In genomic region chr16:6095604-6096372, GRCm38 (mm10) we compare ENCODE assay signal across 14 mouse cellular contexts.
A peak's percentile ranks its signal among the peaks of the same experiment; 100 is the strongest.
DNase-seq lines count a peak whose midpoint lies in the region; ATAC-seq lines count a peak whose summit lies in the region.
"Had no signal": no experiment of that assay in that cellular context is flagged by ENCODE, and none has a peak within 500 bp of the region (broad histone marks: within the 10 kb centered on the region; RNA-seq: fewer than 3 reads in every experiment).

No protein-coding gene starts in this region.

- H3K27me3 ChIP-seq in heart, embryonic 11.5 days (ENCODE audit: control insufficient read depth, insufficient read depth, low read length), result no peaks in the 10 kb centered on the region
- H3K27me3 ChIP-seq in midbrain, embryonic 10.5 days (ENCODE audit: low read depth, poor library complexity, severe bottlenecking), result peaks cover 30% of the 10 kb centered on the region
- no peaks in the 10 kb centered on the region for H3K27me3 ChIP-seq in midbrain, embryonic 14.5 days (ENCODE audit: control insufficient read depth, insufficient read depth, low read length)
- peaks cover 3% of the 10 kb centered on the region; the same call in 1 of the 2 replicates for H3K27me3 ChIP-seq in erythroblast, embryonic 14.5 days (ENCODE audit: control insufficient read depth)
- no peaks in the 10 kb centered on the region for H3K27me3 ChIP-seq in stomach, embryonic 15.5 days (replicated peaks)
- H3K27me3 ChIP-seq: limb, embryonic 15.5 days had no signal

- H3K4me2 ChIP-seq in heart, embryonic 11.5 days, result no peak overlapping the region
- H3K4me2 ChIP-seq in midbrain, embryonic 14.5 days (ENCODE audit: low read length), result no peak overlapping the region
- H3K4me2 ChIP-seq in stomach, embryonic 15.5 days, result no peak overlapping the region
- H3K4me2 ChIP-seq: limb, embryonic 15.5 days had no signal

- ATAC-seq in heart, embryonic 11.5 days (replicated peaks; ENCODE audit: insufficient number of reproducible peaks, low FRiP score, low TSS enrichment), result peak; percentile 99
- ATAC-seq in midbrain, embryonic 14.5 days (ENCODE audit: low FRiP score, low TSS enrichment), result no peak
- peak; percentile 98 for ATAC-seq in stomach, embryonic 15.5 days (ENCODE audit: insufficient read depth, low FRiP score, low read depth)
- no peak for ATAC-seq in activated CD4-positive, CD25-positive, alpha-beta regulatory T cell, adult 4 months
- ATAC-seq: CD4-positive, CD25-positive, alpha-beta regulatory T cell, adult 4 months; midbrain, embryonic 16.5 days had no signal

- intact Hi-C loops in heart, postnatal 36 days (cut with DNase I), result no loop called here

- no peaks in the 10 kb centered on the region for H3K4me1 ChIP-seq in heart, embryonic 11.5 days (ENCODE audit: control insufficient read depth, insufficient read depth, low read length)
- peaks cover 21% of the 10 kb centered on the region for H3K4me1 ChIP-seq in midbrain, embryonic 10.5 days
- H3K4me1 ChIP-seq in midbrain, embryonic 14.5 days (ENCODE audit: control insufficient read depth, insufficient read depth, low read length), result peaks cover 9% of the 10 kb centered on the region
- H3K4me1 ChIP-seq in erythroblast, embryonic 14.5 days (ENCODE audit: control insufficient read depth), result peaks cover 81% of the 10 kb centered on the region
- no peaks in the 10 kb centered on the region for H3K4me1 ChIP-seq in stomach, embryonic 15.5 days
- H3K4me1 ChIP-seq: limb, embryonic 15.5 days had no signal

- no peaks in the 10 kb centered on the region for H3K9me3 ChIP-seq in heart, embryonic 11.5 days (replicated peaks; ENCODE audit: control insufficient read depth, low read length)
- no peaks in the 10 kb centered on the region for H3K9me3 ChIP-seq in midbrain, embryonic 10.5 days (replicated peaks)
- no peaks in the 10 kb centered on the region for H3K9me3 ChIP-seq in midbrain, embryonic 14.5 days (ENCODE audit: control insufficient read depth, low read length)
- no peaks in the 10 kb centered on the region for H3K9me3 ChIP-seq in erythroblast, embryonic 14.5 days (ENCODE audit: control insufficient read depth, low read length)
- no peaks in the 10 kb centered on the region for H3K9me3 ChIP-seq in stomach, embryonic 15.5 days
- H3K9me3 ChIP-seq: limb, embryonic 15.5 days had no signal

- no peaks in the 10 kb centered on the region for H3K36me3 ChIP-seq in heart, embryonic 11.5 days (ENCODE audit: control insufficient read depth, insufficient read depth, low read length)
- no peaks in the 10 kb centered on the region for H3K36me3 ChIP-seq in midbrain, embryonic 10.5 days
- no peaks in the 10 kb centered on the region for H3K36me3 ChIP-seq in midbrain, embryonic 14.5 days (ENCODE audit: control insufficient read depth, insufficient read depth, low read length)
- H3K36me3 ChIP-seq in erythroblast, embryonic 14.5 days (ENCODE audit: control insufficient read depth), result no peaks in the 10 kb centered on the region
- H3K36me3 ChIP-seq in stomach, embryonic 15.5 days, result no peaks in the 10 kb centered on the region
- H3K36me3 ChIP-seq: limb, embryonic 15.5 days had no signal

- no peak overlapping the region for H3K9ac ChIP-seq in heart, embryonic 11.5 days (ENCODE audit: low read depth, low read length)
- no peak overlapping the region for H3K9ac ChIP-seq in midbrain, embryonic 14.5 days (replicated peaks; ENCODE audit: low read length)
- H3K9ac ChIP-seq in stomach, embryonic 15.5 days, result no peak overlapping the region
- H3K9ac ChIP-seq: limb, embryonic 15.5 days had no signal

- no peak overlapping the region for H3K4me3 ChIP-seq in heart, embryonic 11.5 days (ENCODE audit: low read depth, low read length)
- H3K4me3 ChIP-seq in midbrain, embryonic 10.5 days, result no peak overlapping the region
- no peak overlapping the region for H3K4me3 ChIP-seq in midbrain, embryonic 14.5 days (replicated peaks; ENCODE audit: low read depth, low read length)
- peak overlapping the region; percentile 25 for H3K4me3 ChIP-seq in erythroblast, embryonic 14.5 days (replicated peaks)
- H3K4me3 ChIP-seq in stomach, embryonic 15.5 days (replicated peaks), result no peak overlapping the region
- H3K4me3 ChIP-seq: heart, adult 2 months; limb, embryonic 15.5 days had no signal

- peak overlapping the region; percentile 47 for H3K27ac ChIP-seq in heart, embryonic 11.5 days (ENCODE audit: low read depth, low read length)
- no peak overlapping the region for H3K27ac ChIP-seq in midbrain, embryonic 10.5 days (replicated peaks)
- H3K27ac ChIP-seq in midbrain, embryonic 14.5 days (replicated peaks; ENCODE audit: low read depth, low read length), result no peak overlapping the region
- no peak overlapping the region for H3K27ac ChIP-seq in stomach, embryonic 15.5 days
- H3K27ac ChIP-seq: heart, adult 2 months; limb, embryonic 15.5 days had no signal

- no peak for DNase-seq in heart, postnatal 36 days
- DNase-seq in midbrain, embryonic 10.5 days (ENCODE audit: low spot score), result peak; percentile 9
- no peak for DNase-seq in midbrain, embryonic 14.5 days
- DNase-seq in ovary, adult 18-20 months (ENCODE audit: low spot score), result no peak
- DNase-seq: heart, adult 2 months; kidney, adult 2 months; thymus, postnatal 4 days had no signal

- 68% methylated on average over 2 of the region's 2 CpGs for WGBS in heart, embryonic 11.5 days (ENCODE audit: insufficient replicate concordance)
- 85% methylated on average over 2 of the region's 2 CpGs for WGBS in midbrain, embryonic 10.5 days
- 88% methylated on average over 2 of the region's 2 CpGs for WGBS in midbrain, embryonic 14.5 days
- WGBS in stomach, embryonic 15.5 days, result 55% methylated on average over 2 of the region's 2 CpGs

Comparison
In these comparisons a context has a peak if more than half of its experiments do, and no peak if none do; other contexts are left out.
1. ATAC-seq: peak in heart, embryonic 11.5 days (single experiment) and stomach, embryonic 15.5 days (single experiment); none in midbrain, embryonic 14.5 days (single experiment) and activated CD4-positive, CD25-positive, alpha-beta regulatory T cell, adult 4 months (single experiment).